Mouse (Mus musculus) right cerebral cortex, postnatal 4 days (tissue): ENCODE results near the gene Pik3ap1.

Experiments
- DNase-seq: peaks from one replicate; pipeline ENCODE4 v3.0.0-alpha.2; 2022

Gene Pik3ap1

DNA sequence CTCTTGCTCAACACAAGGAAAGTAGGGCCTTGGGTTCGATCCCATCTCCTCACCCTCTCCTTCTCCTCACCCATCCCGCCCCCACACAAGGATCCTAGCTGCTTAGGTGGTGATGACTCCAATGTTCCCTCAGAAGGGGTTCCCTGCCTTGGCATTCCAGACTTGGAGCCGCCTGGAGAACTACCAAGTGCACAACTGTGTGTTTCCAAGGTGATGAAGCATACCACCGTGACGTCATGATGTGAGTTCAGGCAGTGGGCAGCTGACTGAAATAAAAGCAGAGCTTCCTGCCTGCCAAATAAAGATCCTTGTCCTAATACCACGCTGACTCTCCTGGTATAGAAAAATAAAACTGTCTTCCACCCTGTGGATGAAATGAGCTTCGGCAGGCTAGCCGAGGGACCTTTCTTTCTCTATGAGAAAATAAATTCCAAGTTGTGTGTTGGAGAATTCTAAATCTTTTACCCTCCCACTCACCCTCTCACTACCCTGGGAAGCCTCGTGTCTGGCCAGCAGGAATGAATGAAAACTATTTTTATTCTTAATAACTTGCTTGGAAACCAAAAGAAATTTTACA, 114.7 kb downstream of the Pik3ap1 start:
- DNase-seq, result no peak

DNA sequence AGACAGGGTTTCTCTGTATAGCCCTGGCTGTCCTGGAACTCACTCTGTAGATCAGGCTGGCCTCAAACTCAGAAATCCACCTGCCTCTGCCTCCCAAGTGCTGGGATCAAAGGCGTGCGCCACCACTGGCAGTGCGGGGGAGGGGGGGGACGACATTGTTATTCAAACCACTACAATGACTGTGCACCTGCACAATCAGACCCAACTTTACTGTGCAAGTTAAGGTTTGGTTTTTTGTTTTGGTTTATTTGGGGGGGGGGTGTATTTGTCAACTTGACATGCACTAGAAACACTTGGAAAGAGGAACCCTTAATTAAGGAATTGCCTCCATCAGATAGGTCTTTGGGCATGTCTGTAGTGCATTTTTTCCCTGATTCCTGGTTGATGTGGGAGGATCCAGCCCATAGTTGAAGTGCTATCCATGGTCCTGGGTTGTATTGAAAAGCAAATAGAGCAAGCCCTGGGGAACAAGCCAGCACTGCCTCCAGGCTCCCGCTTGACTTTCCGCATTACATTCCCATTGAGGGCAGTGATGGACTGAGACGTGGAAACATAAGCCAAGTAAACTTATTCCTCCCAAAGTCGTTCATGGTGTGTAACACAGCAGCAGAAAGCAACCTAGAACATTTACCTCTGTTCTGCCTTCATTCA, 118.5 kb downstream of the Pik3ap1 start:
- no peak for DNase-seq

DNA sequence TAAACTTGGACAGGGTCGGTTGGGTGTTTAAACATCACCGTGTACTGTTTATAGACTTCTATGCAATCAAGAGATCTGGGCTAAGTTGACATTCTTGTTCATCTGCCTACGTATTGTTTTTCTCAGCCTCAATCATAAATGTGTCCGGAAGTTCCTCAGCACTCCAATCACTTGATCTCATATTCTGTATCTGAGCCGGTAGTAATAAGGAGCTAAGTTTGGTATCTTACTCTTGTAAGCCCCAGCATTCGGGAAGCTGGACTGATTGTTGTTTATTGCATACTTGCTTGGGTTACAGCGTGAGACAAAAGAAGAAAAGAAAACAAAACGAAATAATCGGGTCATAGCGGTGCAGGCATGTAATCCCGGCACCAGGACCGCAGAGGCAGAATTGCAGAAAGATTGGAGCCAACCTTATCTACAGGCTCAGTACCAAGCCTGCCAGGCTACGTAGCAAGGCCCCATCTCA, 120.5 kb downstream of the Pik3ap1 start:
- no peak for DNase-seq

DNA sequence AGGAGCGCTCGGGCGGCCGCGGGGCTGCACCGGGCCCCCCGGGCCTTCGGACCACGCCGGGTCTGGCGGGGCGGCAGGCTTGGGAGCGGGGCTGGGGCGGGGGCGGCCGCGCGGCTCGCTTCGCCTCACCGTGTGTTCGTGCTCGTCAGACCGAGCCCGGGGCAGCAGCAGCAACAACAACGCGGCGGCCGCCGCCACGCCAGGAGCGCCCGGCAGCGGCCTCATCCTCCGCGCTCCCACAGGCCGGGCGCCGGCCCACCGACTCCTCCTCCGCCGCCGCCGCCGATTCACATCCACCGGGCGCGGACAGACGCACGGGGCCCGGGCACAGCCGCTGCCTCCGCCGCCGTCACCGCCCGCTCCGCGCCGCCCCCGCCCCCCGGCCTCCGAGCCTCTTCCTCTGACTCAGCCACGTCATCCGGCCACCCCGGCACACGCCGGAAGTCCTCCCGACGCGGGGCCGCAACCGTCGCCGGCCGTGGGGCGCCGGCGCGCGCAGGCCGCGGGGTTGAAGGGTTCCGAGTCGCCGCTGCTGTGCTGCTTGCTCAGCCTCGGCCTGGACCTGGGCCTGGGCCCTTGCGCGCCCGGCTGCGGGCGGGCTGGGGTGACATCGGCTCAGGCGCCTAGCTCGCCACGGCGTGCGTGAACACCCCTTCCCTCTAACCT, 121.1 kb downstream of the Pik3ap1 start, which contains the start of gene Tm9sf3:
TSS of gene Tm9sf3 (minus strand) at position 368 of the 666 bp plus-strand sequence.
- DNase-seq, result peak; percentile 84

DNA sequence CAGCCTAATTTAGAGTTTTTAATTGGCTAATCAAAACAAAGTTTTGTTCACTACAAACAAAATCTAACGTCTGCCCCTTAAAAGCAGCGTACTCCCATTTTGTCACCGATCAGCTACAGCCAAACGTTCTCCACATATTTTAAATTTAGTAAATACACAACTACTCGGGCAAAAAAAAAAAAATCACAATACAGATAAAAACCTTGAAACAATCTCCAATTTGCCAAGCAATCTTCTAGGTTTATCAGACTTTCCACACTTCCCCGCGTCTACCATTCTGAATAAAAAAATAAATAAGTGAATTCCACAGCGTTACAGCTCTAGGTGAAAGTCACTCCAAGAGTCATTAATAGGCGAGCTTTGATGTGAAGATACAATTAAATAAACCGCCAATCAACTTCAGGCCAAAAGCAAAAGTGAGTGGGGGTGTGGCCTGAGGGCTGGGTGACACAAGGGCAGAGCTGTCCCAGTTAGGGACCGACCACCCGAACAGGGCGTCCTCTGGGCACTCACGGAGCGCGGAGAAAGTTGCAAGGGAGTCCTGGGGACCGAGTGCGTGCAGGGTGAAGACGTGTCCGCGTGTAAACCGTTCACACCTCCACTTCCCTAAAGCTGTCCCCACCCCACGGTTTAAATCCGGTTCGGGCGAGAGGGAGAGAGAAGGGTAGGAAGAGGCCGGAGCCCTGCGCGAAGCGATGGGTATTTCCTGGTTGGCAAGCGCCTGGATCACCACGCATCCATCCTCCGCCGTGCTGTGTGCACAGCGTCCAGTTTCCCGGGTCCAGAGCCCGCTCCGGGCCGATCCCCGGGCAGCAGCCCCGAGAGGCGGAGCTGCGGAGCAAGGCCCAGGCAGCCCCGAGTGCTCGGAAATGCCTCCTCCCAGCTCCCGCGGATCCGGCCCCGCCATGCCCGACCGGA, 121.9 kb downstream of the Pik3ap1 start:
- peak; percentile 61 for DNase-seq

DNA sequence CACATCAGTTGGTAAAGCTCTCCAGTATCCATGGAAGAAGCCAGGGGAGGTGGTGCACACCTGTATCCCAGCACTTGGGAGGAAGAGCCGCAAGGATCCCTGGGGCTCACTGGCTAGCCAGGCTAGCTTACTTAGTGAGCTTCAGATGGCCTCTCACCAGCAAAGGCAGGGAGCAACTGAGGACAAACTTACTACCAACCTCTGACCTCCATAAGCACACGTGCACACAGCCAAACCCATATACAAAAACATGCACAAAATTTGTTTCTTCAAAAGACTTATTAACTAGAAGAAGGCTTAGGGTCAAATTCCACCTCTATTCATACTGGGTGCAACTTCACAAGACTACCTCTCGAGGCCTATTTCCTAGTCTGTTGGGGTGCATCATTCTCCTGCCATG, 124.2 kb downstream of the Pik3ap1 start:
- no peak for DNase-seq

DNA sequence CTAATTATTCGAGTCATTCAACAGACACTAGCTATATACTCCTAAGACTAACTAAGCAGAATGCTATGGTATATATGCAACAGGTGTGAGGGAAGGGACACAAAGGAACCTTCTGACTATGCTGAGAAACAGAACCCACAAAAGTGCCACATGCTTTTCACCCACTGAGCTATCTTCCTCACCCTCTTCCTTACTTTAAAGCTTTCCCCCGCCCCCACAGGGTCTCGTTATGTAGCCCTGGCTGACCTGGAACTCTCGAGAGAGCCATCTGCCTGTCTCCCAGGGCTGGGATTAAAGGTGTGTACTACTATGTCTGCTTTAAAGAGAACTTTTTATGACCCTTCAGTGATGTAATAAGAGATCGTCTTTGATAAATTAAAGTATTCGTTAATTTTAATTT, 125.6 kb downstream of the Pik3ap1 start:
- DNase-seq, result no peak

DNA sequence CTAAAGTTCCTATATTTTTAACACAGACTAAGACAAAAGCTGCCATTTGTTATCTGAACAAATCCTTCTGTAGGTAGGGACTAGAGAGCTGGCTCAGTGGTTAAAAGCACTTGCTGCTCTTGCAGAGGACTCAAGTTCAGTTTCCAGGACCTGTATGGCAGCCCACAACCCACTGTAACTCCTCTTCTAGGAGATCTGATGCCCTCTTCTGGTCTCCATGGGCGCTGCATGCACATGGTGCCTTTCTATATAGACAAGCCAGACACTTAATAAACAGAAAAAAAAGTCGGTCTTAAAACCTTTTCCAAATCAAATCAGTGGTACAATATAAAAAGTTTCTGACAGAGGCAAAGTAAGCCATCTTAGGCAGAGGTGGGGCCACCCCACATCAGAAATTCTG, 126.2 kb downstream of the Pik3ap1 start:
- peak; percentile 23 for DNase-seq

DNA sequence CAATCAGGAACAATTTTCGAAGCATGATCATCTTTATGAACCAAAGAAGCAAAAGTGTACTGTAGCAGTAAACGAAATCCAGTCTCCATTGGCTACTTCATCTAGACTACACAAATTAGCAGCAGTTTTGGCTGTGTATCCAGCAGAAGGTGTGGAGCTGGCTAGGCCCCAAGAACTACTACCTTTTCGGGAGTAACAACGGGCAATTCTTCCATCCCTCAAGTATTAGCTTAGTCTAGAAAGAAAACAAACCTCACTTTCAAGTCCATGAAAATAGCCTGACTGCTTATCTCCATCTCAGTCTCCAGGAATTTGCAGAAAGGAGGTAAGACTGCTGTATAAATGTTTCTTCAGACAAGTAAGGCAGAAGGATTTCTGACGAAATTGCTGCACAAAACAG, 130.3 kb downstream of the Pik3ap1 start:
- DNase-seq, result no peak

DNA sequence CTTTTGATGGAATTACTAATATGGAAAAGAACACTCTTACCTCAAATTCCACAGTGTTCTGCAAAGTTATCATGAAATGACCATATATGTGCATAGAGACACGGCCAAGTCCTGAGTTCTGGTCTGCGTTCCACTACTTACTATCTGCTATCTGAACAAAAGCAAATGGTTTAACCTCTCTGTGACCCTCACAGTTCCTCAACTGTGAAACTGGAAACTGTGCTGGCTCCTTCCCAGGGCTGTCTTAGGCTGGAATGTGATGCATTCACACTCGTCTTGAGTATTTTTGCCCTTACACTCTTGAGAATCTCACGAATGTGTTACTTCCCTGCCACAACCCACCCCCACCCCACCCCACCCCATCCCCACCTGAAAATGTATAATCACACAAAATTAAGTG, 135.9 kb downstream of the Pik3ap1 start:
- DNase-seq, result no peak

DNA sequence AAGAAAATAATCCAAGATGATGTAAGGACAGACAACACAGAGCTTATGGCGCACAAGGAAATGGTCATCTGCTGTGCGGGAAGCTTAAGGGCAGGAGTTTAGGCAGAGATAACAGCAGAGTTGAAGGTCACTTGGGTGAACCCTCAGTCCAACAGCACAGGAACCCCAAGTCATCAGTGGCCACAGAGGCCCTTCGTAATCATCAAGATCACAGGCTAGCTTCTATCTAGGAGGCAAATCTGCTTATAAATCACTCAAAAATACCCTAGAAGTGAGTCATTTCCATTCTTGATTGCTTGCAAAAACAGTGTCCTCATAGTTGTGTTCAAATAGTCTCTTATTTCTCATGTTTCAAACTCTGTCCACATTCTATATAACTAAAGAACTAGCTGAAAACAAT, 136.6 kb downstream of the Pik3ap1 start:
- DNase-seq, result no peak

DNA sequence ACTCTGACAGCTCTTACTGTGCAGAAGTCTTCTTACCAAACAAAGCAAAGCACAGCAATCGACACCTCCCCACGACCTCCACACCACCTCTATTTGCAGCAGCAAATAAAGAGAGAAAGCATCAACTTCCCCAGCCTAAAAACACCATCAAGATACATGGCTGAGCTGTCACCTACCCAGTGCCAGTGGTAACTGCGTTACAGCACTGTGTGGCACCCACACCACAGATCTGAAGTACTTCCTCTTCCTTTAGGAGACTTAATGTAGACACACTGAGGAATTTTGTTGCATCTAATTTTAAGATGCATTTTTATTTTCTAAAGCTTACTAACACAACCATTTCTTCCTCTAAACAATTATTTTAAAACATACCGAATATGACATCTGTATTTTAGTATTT, 138.6 kb downstream of the Pik3ap1 start:
- DNase-seq, result no peak

DNA sequence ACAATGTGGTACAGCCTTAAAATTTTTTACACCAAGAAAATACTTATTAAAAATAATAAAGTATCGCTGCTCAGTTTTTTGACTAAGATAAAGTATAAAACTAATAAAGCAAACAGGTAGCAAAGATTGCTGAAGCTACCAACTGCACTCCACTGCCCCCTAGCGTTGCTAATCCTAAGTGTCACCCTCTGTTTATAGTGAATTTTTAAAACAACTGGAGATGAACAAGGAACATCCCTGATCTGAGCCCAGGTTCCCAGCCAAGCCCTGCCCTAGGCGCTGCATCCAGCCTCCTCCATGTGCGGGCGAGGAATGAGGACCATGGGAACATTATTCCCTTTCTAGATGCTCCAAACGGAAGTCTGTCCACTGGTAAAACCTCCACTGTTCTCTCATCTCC, 140.3 kb downstream of the Pik3ap1 start:
- peak; percentile 72 for DNase-seq

DNA sequence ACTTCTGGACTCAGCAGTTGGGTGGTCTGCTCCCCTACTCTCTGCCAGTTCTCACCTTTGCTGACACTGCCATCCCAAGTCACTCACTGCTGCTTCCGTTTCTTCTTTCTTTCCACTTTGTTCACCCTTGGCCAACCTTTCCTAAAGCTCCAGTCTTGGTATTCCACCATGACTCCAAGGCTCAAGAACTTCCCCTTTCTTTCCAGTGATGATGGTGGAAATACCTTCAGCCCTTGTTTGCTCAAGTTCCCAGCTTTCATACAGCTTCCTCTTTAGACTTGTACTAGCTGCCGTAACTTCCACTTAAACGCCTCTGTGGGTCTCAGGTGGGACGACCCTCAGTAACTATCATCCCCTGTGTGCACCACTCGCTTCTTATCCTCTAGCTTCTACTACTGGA, 142.9 kb downstream of the Pik3ap1 start:
- DNase-seq, result no peak

DNA sequence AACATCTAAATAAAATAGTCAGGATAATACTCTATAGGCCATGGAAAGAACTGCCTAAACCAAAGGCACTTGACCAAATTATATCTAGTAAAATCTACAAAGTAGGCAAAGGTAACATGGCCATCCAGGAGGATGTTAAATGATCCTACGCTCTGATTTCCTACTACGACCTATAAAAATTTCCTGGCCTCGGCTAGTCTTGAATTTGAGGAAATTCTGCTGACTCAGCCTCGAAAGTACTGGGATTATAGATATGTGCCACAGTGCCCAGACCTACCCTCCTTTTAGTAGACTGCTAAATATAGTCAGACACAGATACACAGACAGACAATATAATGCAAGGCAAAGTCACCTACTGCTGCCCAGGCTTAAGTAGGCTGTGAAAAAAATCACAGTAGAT, 151.2 kb downstream of the Pik3ap1 start:
- DNase-seq, result no peak
